Mouse (Mus musculus): Measurements from ENCODE around the gene Serpinb6b. TPM values are rescaled to one million over a fixed set of nuclear protein-coding genes. Genes with fewer than 3 reads are reported as not detected.
"Not testable (repeated sequence)": the region's sequence is repeated elsewhere in the genome, so short reads cannot be mapped to it uniquely, and the experiment has no call there.

The Serpinb6b gene
- total RNA-seq (2022) = 1 to 10 TPM; 1.2 to 1.6 (median 1.3) TPM

DNA sequence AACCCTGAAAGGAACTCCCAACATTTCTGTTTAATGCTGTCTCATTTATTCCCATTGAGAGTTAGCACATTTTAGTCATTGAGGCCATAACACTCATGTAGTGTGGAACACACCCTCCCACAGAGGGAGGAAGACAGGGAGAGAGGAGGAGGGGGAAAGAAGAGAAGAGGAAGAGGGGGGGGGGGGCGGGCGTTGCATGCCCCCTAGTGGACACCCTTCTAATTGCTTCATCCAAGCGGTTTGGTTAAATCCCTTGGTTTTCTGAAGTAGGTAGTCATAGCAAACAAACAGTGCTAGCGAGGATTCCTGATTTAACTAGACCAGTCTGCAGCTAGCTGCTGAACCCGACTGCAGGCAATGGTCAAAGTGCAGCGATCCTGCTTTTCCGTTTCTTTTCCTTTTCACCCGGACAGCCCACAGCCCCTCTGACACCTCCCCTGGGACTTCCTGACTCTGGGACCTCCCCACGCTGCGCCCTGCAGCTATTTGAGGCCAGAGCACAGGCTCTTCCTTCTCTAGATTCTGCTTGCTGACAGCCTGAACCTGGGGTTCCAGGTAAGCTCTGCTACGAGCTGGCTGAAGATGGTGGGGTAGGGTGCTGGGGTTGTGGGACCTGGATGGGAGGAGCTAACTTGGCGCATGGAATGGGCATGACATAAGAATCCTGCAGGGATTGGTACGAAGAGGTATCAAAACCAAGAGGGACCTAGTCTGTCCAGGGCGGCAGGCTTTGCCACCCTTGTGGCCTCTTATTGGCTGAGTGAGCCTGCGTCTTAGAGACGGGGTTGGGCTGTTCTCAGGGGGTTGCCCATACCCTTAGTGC, at the start of gene Serpinb6b:
Gene Serpinb6b (plus strand): TSS at position 221 of the 823 bp plus-strand sequence.
- DNase-seq (ENCODE audit: low spot score in 2 of 2) = no peak

DNA sequence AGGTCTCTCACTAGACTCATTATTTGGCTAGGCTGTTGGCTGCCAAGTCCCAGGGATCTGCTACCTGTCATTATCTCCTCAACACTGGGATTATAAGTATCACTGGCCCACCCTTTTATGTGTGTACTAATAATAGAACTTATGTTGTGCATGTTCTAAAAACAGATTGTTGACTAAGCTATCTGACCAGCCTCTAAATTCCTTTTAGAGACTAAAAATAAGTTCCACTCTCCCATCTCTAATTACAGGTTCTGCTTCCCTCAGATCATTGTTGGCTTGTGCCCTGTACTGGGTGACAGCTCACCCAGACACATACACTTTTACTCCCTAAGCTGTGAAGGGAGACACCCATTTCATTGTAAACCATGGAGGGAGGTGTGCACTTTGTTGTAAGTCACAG, 42.4 kb upstream of the Serpinb6b start:
- DNase-seq (ENCODE audit: low spot score in 2 of 2) = no peak

DNA sequence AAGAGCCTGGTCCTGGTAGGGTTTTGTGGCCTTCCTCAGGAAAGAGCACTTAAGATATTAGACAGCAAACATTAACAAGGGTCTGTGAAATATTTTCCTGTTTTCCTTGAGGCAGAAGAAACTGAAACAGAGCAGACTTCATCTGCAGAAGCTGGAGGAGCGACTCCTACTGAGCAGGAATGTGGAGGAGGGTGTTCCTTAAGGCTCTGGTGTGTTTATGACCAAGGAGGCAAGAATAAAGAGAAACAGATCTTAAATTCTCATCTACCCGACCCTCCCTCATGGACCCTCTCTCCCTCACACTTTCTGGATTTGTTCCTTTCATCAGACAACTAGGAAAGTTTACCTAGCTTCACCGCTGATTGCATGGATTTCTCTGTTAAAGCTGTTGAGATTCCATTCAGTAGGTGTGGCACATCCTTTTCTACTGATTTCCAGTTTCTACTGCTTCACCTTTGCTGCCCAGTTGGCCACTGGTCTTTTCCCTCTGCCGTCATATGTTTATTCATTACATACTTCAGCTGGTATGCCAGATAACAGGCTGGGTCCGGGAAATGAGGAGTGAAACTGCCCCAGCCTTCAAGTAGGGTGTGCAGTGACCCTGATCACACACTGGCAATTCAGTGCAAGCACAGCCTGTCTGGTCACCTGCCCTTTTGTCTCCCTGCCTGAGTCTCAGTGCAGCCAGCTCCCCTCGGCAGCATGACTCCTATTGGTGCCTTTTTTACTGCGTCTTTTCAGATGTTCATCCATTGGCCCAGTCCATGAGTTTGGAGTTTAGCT, 40.2 kb upstream of the Serpinb6b start:
- no peak for DNase-seq (ENCODE audit: low spot score in 2 of 2)

DNA sequence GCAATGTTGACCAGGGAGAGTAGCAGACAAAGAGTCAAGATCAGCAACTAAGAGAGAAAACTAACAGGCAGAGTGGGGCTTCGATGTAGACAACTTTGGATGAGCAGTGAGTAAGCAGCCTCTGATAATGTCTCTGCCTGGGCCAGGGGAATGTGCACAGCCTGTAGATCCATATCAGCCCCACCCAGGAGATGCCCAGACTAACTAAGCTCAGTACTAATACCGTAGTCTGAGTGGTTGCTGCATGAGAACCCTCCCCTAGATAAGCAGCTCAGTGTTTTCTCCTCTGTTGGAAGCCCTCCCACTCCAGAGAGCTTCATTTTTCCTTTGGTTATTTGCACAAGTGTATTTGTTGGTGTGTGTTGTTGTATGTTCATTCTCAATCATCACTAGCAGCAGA, 38.3 kb upstream of the Serpinb6b start:
- no peak for DNase-seq (ENCODE audit: low spot score in 2 of 2)

DNA sequence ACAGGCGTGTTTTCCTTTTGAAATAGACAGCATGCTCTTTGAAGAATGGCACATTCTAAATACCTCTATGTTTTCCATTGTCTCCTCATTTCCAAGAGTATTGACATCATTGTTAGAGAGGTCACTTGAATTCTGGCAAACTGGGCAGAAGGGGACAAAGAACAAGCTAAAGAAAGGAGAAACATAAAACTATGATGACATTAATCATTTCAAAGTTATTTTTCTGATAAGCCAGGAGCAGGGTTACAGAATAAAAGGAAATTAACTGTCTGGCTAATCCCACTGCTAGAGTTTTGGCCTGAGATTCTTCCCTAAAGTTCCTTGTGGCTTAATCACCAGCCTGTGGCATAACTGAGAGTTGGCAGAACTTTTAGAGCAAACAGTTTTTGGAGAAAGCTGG, 37.8 kb upstream of the Serpinb6b start:
- DNase-seq (ENCODE audit: low spot score in 2 of 2) = no peak

DNA sequence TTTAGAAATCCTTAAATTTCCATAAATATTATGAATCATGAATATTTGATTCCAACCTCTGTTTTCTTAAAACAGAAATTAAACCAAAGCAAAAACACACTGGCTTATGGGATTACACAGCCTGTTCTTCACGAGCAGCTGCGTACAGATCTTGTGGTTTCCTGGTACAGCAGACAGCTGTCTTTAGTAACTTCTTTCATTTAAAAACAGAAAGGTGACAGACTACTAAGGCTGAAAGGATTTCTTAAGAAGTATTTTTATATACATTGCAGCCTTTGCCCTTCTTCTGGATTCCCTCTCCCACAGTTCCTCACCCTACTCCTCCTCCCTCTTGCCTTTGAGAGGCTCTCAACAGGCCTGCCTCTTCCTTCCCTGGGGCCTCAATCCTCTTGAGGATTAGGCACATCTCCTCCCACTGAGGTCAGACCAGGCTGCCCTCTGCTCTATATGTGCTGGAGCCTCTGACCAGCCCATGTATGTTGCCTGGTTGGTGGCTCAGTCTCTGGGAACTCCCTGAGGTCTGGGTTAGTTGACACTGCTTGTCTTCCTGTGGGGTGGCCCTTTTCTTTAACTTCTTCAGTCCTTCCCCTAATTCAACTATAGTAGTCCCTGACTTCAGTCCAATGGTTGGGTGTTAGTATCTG, 35.8 kb upstream of the Serpinb6b start:
- no peak for DNase-seq (ENCODE audit: low spot score in 2 of 2)

DNA sequence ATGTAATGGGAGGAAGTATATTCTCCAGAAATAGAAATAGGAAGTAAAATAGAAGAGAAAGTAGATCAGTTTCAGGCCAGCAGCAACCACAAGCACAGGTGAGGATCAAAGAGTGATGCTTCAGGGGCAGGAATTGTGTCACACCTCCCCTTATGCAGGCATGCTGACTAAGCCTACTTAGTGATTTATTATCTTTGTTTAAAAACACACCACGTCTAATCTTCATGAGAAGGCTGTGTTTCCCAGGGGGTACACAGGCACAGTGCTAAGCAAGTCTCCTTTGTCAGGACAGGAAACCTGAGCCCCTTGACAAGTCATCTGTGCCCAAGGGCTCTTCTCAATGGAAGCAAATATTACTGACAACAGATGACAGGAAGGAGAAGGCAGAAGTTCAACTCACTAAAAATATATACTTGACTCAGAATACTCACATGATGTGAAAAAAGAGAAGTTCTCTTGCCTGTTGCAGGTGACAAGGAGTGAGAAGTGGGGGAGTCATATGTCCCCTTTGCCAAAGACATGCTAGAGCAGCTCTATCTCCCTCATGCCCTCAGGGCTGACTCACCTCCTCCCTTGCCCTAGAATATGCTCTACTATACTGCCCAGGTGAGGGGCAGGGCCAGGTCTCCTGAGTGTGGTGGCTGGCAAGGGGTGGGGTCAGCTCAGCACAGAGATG, 30.2 kb upstream of the Serpinb6b start:
- DNase-seq (ENCODE audit: low spot score in 2 of 2) = no peak

DNA sequence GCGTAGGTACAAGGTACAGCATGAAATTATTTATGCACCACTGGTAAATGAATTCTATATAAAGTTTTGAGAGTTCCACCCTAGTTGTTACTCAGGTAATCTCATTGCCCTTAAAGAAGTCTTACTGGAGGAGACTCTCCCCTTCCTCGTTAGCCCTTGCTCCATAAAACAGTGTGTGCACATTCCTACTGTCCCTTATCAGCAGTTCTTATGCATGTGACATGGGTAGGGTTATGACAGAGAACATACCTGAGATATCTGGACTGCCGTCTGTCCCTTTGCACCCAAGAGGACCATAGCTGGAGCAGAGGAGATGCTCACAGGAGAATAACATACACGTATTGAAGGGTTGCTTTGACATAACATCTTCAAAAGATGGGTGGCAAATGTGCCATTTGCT, 26.7 kb upstream of the Serpinb6b start:
- not testable (repeated sequence) for DNase-seq (ENCODE audit: low spot score in 2 of 2)

DNA sequence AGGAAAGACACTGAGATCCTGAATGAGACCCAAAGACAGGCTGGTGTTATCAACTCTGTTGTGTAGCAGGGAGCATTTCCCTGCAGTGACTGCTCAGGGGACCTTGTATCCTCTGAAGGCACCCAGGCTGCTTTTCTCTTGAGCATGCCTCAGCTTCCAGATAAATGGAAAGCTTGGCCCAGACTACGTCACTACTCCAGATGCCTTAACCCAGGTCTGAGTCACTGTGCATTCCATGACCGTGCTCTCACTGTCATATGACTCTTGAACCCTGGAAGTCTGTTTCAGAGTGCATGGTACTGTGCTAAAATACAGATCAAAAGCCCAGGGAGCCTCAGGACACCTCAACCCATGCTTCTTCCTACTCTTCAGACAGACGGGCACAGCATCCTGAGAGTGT, 25.8 kb upstream of the Serpinb6b start:
- not testable (repeated sequence) for DNase-seq (ENCODE audit: low spot score in 2 of 2)

DNA sequence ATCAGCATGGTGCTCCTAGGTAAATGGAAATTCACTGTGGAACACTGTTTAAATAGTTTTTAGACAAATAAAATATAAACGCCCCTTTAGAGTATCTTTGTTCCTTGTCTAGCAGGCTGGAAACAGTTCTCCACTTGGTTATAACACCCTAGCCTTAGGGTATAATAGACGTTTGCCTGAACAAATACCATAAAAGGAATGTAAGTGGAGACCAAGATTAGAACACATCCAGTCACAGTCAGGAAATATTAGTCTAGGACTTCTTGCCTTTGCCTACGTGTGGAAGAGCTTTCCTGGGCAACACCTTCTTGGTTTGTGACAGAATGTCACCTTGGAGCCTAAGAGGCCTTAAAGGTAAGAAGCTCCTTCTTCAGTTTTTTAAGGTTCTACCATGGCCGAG, 8.5 kb upstream of the Serpinb6b start:
- DNase-seq (ENCODE audit: low spot score in 2 of 2) = no peak

DNA sequence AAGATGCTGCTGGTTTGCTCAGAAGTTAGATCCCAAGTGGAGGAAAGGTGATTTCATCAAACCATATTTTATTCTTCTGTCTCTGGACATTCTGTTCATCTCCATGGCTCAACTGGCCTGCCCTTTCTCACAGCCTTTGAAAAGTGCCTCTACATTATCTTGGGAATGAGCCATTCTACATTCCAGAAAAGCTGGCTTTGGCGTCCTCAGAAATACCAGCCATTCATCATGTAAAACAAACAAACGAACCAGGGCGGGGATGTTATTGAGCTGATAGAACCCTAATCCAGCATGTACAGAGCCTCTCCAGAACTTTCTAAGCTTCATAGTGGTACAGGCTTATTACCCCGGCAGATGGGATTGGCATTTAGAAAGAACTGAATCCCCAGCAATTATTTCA, 7.1 kb upstream of the Serpinb6b start:
- DNase-seq (ENCODE audit: low spot score in 2 of 2) = no peak

DNA sequence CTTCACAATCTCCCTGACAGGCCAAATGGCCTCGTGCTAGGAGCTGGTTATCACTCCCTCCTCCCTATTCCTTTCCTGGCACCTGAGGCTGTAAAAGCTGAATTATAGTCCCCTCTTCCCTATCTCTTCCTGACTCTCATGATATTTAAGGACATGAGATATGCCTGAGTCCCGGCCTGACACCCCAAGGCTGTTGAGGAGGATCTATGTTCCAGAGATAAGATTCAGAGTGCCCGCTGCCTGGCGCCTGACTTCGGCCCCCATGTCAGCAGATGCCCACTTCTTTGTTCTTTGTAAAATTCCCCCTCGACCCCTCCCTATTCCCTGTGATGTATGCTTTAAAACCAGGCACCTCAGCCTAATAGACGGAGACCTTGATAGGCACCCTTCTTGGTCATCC, 6.5 kb upstream of the Serpinb6b start:
- DNase-seq (ENCODE audit: low spot score in 2 of 2) = not testable (repeated sequence)

DNA sequence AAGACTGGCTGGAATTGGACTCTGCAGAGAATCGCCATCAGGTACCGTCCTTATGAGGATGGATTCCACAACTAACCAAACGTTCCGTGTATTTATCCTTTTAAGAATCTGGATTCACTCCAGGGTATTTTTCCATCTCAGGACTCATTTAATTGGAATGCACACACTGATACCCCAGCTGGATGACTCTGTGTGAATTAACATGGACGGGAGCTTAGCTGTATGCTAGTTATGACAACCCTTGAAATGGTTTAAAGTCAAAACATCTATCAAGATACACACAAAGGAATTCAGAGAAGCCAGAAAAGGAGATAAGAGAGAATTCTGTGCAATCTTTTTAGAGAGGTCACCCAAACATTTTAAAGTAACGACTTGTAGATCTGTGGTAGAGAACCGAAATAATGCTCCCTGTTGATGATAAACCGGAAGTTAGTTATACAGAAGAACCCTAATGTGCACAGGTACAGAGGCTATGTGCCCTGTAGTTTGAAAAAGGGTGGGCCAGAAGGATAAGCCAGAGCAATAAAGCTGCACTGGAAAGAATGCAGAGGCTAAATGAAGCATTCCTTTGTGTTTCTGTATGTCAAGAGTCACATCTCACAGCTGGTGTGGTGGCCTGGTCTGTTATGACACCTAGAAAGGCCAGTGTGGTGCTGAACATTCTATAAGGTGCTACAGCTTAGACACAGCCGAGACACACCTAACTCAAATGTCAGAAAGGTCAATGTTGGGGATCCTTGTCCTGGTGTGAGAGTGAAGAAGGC, 837 bp upstream of the Serpinb6b start:
- DNase-seq (ENCODE audit: low spot score in 2 of 2) = no peak

DNA sequence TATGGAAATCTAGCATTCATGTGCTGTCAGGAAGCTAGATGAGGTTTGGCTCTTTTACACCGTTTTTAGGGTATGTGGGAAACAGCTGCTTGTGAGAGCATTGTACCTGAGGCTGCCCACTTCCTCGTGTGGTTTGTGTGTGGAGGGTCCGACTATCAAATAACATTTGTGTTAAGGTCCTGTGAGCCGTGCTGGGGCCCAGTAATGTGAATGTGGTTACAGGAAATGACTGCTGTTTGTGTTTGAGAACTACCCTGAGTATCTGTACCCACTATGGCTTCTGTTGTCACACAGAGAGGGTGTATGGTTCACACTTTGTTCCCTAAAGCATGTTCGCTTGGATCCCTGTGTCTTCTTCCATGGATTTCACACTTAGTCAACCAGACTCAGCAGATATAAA, 1.1 kb downstream of the Serpinb6b start:
- DNase-seq (ENCODE audit: low spot score in 2 of 2) = no peak

DNA sequence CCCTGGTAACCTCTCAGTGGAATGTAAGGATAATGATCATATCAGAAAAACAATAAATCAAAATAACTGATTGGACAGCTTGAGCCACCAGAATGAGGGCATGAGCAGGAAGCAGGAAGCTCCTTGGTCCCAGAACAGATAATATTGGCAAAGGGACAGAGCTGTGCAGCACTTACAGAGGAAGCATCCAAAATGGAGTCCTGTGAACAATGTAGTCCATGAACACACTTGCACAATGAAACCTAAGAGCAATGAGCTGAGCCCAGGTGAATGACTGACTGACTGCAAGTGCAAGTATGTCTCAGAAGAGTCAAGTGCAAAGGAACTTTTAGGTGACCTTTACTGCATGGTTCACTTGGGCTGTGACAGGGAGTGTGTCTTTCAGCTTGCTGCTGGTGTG, 2.2 kb downstream of the Serpinb6b start:
- no peak for DNase-seq (ENCODE audit: low spot score in 2 of 2)

DNA sequence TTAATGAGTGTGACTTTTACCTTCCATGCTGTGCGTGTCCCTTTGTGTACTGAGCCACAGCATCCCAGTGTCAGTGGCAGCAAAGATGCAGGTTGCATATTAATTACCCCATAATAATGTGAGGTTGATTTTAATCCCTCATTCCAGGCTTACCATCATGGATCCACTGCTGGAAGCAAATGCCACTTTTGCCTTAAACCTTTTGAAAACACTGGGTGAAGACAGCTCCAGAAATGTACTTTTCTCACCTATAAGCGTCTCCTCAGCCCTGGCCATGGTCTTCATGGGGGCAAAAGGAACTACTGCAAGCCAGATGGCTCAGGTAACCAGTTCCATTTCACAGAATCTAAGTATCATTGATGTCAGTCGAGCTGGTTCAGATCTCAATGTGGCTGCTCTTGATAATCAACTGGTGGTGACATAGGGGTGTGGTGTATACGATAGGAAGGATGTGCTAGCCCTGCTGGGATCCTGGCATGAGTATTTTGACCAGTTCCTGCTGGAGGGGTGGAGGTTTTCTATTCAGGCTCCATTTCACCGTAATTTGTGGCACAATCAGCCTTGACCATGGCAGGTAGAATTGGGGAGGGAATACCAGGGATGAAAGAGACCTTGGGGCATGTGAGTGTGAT, 3.5 kb downstream of the Serpinb6b start:
- no peak for DNase-seq (ENCODE audit: low spot score in 2 of 2)

DNA sequence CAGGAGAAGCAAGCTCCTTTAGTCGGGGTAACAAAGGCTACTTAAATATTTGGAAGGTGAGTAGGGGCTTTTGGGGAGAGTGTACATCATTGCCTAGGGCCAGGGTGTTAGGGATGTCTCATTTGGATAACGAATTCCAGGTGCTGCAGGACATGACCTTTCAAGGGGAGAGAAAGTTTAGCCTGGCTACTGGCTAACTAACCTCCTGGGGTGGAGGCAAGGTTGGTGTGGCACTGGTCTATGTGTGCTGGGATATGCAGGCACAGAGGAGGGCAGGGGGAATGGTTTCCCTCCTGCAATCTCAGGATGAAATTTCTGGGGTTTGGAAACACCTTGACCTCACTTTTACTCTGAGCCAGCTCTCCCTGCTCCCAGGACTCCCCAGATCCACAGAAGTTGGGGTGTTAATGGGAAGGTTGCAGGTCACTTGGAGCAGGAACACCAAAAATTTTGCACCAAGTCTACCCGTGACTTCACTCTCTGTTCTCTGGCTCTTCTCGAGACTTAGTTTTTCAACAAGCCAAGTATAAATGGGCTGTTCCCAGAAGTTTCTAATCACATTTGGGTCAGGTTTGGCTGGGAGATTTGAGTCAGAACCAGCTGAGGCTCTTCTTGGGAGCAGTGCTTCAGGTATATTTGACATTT, 4.1 kb downstream of the Serpinb6b start:
- DNase-seq (ENCODE audit: low spot score in 2 of 2) = no peak

DNA sequence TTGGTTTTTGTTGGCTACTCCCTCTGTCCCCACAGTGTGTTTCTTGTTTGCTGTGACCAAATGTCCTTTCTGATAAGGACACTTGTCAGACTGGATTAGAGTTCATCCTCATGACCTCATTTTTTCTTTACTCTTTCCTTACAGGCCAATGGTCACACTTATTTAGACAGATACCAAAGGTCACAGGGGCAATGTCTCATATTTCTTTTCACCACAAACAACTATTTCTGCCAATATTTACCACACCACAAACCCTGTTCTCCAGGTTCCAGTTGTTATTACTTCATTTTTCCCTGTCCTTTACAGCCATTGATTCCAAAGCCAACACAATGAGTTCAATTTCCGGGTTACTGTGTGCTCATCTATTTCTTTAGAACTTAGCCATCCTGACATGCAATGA, 4.6 kb downstream of the Serpinb6b start:
- no peak for DNase-seq (ENCODE audit: low spot score in 2 of 2)

DNA sequence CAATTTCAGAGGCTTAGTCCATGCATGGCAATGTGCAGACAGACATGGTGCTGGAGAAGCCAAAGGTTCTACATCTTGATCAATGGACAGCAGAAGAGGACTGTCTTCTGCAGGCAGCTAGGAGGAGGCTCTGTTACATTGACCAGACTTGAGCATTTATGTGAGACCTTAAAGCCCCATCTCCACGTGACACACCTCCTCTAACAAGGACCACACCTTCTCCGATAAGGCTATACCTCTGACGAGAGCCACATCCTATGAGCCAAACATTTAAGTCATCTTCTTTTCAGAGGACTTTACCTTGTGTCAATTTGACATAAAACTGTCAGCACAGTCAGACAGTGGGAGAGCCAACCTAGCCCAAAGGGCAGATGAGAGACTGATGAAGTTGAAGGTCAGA, 5.8 kb downstream of the Serpinb6b start:
- DNase-seq (ENCODE audit: low spot score in 2 of 2) = no peak

DNA sequence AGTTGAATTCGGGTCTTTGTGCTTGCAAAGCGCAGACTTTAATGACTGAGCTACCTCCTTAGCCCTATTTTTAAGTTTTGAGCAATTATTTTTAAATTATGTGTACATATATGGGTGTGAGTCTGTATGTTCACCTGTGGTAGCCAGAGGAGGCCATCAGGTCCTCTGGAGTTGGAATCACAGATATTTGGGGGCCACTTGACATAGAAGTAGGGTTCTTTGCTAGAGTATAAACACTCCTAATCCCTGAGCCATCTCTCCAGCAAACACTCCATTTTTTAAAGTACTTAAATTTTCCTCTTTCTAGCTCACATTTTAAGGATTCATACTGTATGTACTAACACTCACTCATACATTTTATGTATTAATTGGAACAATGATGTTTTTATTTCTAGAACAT, 9.3 kb downstream of the Serpinb6b start:
- DNase-seq (ENCODE audit: low spot score in 2 of 2) = no peak

All from left cerebral cortex, adult 8-10 months (tissue).